Mouse (Mus musculus) left cerebral cortex, adult 2 months (tissue): ENCODE results near the gene Omg. TPM values are rescaled to one million over a fixed set of nuclear protein-coding genes. Genes with fewer than 3 reads are reported as not detected.

Source experiments
- DNase-seq, 2 experiments: peaks; one replicate each; pipeline ENCODE4 v3.0.0; 2021 to 2022; ENCODE audit warnings: low spot score in 2 of 2, mixed read lengths in 1 of 2; ENCODE audit errors: extremely low spot score in 1 of 2
- H3K27ac ChIP-seq: fragments of 200-600 bp; 2 replicates; pipeline ENCODE4 v1.8.1; 2022
- H3K4me3 ChIP-seq: fragments of 200-600 bp; 2 replicates; pipeline ENCODE4 v1.8.1; 2022
- CTCF ChIP-seq: fragments of 200-600 bp; IDR thresholded peaks from 2 replicates; pipeline ENCODE4 v1.8.1; 2022; ENCODE audit warnings: antibody characterized with exemption, mild to moderate bottlenecking, moderate library complexity
- intact Hi-C: fragments of 180-260 bp; cut with DNase I; formaldehyde crosslinking; loops from one replicate; pipeline ENCODE4 v1.15.1; 2025
- long read RNA-seq, 2 experiments: library from polyadenylated mRNA; stranded (forward); transcript quantifications; one replicate each; pipeline ENCODE4 v2.0.0; 2021; ENCODE audit warnings: borderline mapping rate in 2 of 2
- total RNA-seq, 2 experiments: library from RNA; stranded (reverse); gene quantifications; 2 replicates each; pipeline ENCODE4 v1.2.3; 2021

Gene Omg
- 100 to 1,000 TPM in 1 of 2 experiments, 10 to 100 TPM in 1; 95.1 to 116 TPM for total RNA-seq
- long read RNA-seq, experiment 1, transcript Omg-201 (2 exons, 2,228 nt) = major isoform, 68 of 73 reads
- long read RNA-seq, experiment 1, partial matches to known transcripts = 5 of 73 reads
- long read RNA-seq, experiment 1, other reads (novel, unspliced or antisense) = 0 of 73 reads
- long read RNA-seq, experiment 2, transcript Omg-201 (2 exons, 2,228 nt) = major isoform, 45 of 47 reads
- long read RNA-seq, experiment 2, partial matches to known transcripts = 0 of 47 reads
- long read RNA-seq, experiment 2, other reads (novel, unspliced or antisense) = 2 of 47 reads

DNA sequence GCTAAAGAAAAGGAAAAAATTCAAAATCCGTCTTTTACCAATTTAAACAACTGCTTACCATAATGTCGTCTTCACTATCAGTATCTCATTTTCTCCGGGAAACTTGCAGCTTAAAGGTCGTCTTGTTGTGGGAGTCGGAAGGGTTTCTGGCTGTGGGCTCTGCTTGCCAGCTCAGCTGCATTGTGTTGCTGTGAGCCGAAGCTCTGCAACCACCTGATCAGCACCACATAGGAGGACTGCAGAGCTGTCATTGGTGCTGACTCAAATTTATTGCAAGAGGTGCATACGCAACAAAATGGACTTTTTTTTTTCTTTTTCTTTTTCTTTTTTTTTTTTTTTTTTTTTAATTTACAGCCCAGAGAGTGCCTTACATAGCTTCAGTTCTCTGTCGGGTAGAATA, at the start of gene Omg:
Gene Omg (minus strand): TSS at position 240 of the 400 bp plus-strand sequence.
- H3K4me3 ChIP-seq = peak within 1 kb of the TSS; percentile 66
- intact Hi-C loops = loop anchor here (5.0 kb wide), 1 partner anchor 42 kb away; no protein-coding TSS in a partner anchor
- peak within 1 kb of the TSS; percentile 93 for H3K27ac ChIP-seq

DNA sequence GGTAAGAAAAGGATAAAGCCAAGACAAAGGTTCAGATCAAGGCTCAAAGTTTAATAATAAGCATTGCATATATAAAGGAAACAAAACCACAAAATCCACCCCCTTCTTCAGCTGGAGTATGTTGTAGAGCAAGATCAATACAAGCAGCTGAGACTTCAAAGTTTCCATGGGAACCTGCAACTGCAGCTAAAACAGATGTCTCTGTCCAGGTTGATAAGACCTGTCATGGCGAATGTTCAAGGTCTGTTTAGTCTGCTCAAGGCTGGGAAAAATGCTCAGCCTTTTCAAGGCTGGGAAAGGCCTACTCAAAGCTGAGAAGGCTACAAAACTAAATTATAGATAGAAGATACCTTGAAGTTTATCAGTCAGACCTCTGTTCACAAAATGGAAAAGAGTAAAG, 48.7 kb upstream of the Omg start:
- DNase-seq = no peak
- intact Hi-C loops = no loop called here
- no peak for TF ChIP-seq CTCF
- no peak overlapping the region for H3K27ac ChIP-seq
- H3K4me3 ChIP-seq = no peak overlapping the region

More for the DNA sequence above, at the start of gene Omg:
- TF ChIP-seq CTCF = no peak
- DNase-seq = peak; percentile 67 to 69

DNA sequence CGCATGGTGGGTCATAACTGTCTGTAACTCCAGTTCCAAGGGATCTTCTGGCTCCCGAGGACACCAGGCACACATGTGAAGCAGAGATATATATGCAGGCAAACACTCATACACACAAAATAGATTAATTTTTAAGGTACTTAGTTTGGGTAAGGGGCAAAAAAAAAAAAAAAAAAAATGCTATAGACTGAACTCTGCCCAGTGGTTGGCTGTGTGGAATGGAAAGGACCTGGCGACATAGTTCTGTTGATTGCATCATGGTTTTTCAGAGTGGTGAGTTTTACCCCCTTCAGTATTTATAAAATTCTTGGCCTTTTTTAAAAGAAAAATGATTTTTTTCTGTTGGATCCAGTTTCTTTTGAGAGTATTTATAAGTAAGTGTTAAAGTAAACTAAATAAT, 32.4 kb upstream of the Omg start:
- no peak for TF ChIP-seq CTCF
- intact Hi-C loops = no loop called here

DNA sequence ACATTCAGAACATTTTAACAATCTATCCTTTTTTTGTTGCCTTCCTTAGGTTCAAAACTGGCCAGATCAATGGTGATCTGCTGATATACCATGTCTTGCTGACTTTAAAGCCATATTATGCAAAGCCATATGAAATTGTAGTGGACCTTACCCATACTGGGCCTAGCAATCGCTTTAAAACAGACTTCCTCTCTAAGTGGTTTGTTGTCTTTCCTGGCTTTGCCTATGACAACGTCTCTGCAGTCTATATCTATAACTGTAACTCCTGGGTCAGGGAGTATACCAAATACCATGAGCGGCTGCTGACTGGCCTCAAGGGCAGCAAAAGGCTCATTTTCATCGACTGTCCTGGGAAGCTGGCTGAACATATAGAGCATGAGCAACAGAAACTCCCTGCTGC, 31.7 kb upstream of the Omg start:
- no peak overlapping the region for H3K27ac ChIP-seq
- no peak overlapping the region for H3K4me3 ChIP-seq
- intact Hi-C loops = no loop called here
- no peak for DNase-seq
- no peak for TF ChIP-seq CTCF

More for the DNA sequence above, 32.4 kb upstream of the Omg start:
- no peak overlapping the region for H3K4me3 ChIP-seq
- DNase-seq = no peak
- H3K27ac ChIP-seq = no peak overlapping the region

DNA sequence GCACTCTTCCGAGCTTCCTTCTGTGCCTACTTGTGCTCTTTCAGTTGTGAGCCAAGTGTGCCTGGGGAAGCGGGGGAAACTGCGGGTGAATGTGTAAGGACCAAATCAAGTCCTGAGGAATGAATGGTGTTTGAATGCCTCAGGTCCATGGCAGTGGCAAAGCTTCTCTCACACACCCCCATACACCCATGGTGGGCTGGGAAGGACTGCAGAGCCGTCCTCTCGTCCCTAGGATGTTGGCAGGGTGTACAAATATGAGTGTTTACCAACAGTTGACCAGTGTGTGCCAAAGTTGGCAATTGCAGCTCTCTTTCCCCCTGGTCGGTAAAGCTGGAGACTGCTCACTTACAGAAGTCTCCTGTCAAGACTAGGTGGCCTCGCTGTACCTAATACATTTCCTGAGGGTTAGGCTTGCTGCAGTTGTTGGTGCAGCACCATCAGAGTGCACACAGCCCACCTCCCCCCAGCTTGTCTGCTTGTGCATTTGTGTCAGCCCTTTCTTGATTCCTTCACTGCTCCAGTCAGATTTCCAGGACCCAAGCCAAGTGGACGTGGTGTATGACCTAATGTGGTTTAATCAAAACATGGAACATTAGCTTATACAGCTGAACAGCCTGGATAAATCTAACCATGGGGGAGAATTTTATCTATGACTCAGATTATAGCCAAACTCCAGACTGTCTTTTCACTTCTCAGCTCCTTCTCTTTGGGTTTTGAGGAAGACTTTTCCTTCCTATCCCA, 30.2 kb upstream of the Omg start:
- intact Hi-C loops = no loop called here
- peak overlapping the region; percentile 32; the same call in 1 of the 2 replicates for H3K27ac ChIP-seq
- DNase-seq = no peak
- no peak for TF ChIP-seq CTCF
- no peak overlapping the region for H3K4me3 ChIP-seq

DNA sequence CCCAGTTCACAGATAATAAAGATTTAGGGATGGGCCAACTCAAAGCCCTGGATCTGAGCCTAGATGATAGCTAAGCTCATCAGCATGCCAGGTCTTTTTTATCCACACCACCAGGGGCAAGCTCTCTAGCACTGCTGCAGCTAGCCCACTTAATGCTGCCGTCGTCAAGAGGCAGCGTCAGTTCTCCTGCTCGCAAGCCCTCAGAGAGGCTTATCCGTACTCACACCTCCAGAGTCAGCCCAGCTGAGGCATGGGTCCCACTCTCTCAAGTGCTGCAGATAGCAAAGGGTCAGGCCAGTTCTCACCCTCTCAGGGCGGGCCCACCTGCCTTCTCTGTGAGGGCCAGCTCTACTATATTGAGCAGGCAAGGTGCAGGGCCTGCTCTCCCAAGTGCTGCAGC, 29.4 kb upstream of the Omg start:
- no peak for DNase-seq
- no peak for TF ChIP-seq CTCF
- Histone ChIP-seq H3K4me3 (no peak overlapping the region), H3K27ac (0 out of 2 replicates have a peak overlapping the region, but pooled peaks have one; percentile 10)
- intact Hi-C loops = no loop called here

DNA sequence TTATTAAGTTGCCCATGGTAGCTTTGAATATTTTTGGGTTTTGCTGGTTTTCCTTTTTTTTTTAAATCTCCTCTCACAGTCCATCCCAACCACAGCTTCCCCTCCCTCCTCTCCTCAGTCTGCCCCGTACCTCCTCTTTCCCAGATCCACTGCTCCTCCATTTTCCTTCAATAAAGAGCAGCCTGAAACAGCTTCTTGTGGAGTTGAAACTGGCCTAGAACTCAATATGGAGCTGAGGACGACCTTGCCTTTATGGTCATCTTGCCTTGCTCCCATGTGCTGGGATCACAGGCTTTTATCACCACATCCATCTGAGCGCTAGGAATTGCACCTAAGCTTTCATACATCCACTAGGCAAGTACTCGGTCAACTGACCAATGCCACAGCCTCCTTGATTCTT, 27.6 kb upstream of the Omg start:
- H3K4me3 ChIP-seq = no peak overlapping the region
- intact Hi-C loops = no loop called here
- no peak for TF ChIP-seq CTCF
- peak overlapping the region; percentile 82 for H3K27ac ChIP-seq
- DNase-seq = no peak

DNA sequence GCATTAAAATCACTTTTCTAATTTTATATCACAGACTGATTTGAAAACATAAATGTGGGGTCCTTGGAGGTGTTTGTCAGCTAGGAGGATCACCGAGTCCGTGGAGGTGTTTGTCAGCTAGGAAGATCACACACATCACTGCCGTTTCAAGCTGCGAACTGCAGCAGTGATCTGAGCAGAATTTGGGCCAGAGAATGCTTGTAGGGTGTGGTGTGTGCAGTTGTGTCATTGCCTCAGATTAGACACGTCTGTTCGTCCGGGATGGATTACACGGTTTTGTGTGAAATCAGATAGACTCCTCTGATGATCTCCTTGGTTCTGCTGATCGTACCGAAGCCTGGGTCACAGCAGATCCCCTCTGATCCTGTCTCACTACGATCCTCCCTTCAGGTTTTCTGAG, 26.9 kb upstream of the Omg start:
- intact Hi-C loops = no loop called here
- no peak for DNase-seq
- H3K27ac ChIP-seq = peak overlapping the region; percentile 82

DNA sequence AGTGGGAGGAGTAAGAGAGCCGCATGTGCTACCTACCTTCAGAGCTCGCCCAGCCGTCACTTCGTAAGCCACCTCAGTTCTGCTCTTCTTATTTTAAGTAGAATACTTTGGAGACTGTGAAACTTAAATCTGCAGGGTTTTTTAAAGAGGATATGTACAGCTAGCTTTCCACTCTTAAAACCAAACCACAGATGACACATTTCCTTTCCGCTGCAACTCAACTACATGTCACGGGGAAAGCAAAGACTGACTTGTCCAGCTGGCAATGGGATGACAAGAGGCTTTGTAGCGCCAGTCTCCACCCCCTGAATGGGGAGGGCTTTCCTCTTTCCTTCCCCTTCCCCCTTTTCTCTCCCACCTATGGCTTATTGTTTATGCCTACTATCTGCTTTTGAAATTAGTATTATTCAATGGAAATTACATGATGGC, 26.5 kb upstream of the Omg start, which contains the start of the genes Evi2 and Evi2a:
Gene Evi2 (minus strand): TSS at position 257 of the 429 bp plus-strand sequence.
Gene Evi2a (minus strand): TSS at position 277 of the 429 bp plus-strand sequence.
- DNase-seq = no peak
- H3K27ac ChIP-seq = peak within 1 kb of the TSS; percentile 82
- no peak for TF ChIP-seq CTCF
- peak within 1 kb of the TSS; percentile 18; the same call in 1 of the 2 replicates for H3K4me3 ChIP-seq
- intact Hi-C loops = no loop called here

More for the DNA sequence above, 26.9 kb upstream of the Omg start:
- peak overlapping the region; percentile 18; the same call in 1 of the 2 replicates for H3K4me3 ChIP-seq
- no peak for TF ChIP-seq CTCF

DNA sequence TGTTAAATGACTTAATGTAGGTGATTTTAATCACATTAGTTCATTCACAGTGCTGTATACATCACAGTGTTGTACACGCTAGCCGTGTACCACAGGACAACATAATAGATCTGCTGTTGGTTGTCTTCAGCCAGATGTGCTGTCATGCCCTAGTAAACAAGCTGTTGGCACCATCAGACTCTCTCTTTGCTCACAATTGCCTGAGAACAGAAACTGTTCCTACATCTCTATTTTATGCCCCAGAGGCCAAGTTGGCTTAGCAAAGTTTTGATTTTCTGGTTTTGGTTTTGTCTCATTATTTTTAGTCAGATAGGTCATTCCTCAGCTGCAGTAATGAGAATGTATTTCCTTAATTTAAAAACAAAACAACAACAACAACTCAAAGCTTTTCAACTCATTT, 25.9 kb upstream of the Omg start:
- Histone ChIP-seq H3K27ac (peak overlapping the region; percentile 82), H3K4me3 (peak overlapping the region; percentile 18; the same call in 1 of the 2 replicates)
- intact Hi-C loops = no loop called here
- no peak for DNase-seq
- TF ChIP-seq CTCF = no peak

DNA sequence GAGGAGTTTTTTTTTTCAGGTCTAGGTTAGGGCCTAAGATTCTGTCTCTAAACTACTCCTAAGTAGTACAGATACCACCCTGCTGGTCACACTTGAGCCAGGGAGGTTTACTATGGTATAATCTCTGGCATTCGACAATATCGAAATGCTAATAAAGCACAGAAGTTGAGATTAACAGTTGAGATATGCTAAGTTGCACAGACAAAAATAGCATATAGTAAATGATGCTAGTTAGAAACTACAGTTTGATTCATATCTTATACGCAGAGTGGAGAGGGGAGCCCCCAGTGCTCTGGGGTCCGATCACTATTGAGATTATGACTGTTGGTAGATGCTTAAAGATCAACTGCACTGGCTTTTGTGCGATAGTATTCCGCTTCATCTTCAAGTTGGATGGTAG, 25.3 kb upstream of the Omg start:
- Histone ChIP-seq H3K4me3 (peak overlapping the region; percentile 18; the same call in 1 of the 2 replicates), H3K27ac (peak overlapping the region; percentile 82; the same call in 1 of the 2 replicates)
- intact Hi-C loops = no loop called here
- TF ChIP-seq CTCF = no peak
- DNase-seq = no peak

DNA sequence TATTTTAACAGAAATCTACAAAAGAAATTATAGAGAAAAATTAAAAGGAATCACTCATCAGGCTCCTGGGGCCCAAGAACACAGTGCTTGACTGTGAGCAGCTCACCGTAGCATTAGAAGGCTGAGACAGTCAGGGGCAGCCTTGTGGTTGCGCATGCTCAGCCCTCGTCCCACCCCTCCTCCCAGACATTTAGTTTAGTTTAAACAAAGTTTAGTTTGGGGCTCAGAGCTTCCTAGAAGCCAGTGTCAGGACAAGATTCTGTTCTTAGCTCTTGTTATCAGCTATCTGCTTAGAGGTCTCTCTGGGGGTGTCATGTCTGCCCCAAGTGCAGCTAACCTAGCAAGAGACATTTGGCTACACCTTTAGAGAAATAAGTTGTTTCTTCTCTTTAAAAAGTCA, 24.7 kb upstream of the Omg start:
- intact Hi-C loops = no loop called here
- Histone ChIP-seq H3K4me3 (peak overlapping the region; percentile 18; the same call in 1 of the 2 replicates), H3K27ac (no peak overlapping the region)
- TF ChIP-seq CTCF = no peak
- no peak for DNase-seq
